Mouse (Mus musculus) cerebellum, adult 9-11 months (tissue): ENCODE measurements around the gene Amotl1.
"Not testable (repeated sequence)": the region's sequence is repeated elsewhere in the genome, so short reads cannot be mapped to it uniquely, and the experiment has no call there.

ENCODE experiments used
- DNase-seq: peaks from one replicate; pipeline ENCODE4 v3.0.0; 2022

Amotl1 gene

DNA sequence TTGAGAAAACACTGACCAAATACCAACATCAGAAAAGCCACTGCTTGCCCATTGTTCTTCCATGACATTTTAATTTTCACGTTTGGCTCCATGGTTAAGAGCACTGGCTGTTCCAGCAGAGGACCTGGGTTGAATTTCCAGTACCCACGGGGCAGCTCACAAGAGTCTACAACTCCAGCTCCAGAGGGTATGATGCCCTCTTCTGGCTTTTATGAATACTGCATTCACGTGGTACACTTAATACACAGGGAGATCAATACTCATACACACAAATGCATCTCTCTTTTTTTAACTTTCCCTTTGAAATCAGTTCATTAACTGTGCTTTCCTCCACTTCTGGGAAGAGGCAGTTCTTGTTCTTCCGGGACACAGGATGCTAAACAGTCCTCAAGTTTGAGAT is 41.4 kb downstream of the Amotl1 start:
- no peak for DNase-seq

DNA sequence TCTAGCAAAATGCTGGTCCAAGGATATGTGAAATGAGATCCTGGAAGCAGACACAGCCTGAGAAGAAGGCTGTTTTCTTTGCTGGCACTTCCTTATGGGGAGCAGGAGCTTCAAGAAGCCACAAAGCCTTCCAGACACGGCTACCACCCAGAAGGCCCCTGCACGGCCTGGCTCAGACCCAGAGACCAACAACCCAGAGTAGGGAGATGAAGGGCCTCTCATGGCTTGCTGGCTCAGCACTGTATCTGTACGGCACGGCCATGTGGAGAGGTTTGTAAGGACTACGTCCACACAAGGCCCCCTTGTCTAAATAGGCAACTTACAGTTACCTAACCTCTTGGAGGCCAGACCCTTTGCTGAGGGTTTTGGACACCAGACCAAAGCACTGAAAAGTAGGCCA is 45.1 kb downstream of the Amotl1 start:
- DNase-seq, result no peak

DNA sequence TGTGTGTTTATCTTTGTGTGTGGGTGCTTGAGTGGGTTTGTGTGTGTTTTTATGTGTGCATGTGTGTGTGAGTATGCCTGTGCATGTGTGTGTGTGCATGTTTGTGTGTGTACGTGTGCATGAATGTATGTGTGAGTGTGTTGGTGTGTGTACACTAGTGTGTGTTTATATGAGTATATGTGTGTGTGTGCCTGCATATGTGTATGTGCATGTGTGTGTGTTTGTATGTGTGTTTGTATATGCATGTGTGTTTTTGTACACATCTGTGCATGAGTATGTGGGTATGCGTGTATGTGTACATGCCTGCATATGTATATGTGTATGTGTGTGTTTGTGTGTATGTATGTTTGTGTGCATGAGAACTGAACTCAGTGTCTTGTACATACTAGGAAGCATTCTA is 46.7 kb downstream of the Amotl1 start:
- no peak for DNase-seq

DNA sequence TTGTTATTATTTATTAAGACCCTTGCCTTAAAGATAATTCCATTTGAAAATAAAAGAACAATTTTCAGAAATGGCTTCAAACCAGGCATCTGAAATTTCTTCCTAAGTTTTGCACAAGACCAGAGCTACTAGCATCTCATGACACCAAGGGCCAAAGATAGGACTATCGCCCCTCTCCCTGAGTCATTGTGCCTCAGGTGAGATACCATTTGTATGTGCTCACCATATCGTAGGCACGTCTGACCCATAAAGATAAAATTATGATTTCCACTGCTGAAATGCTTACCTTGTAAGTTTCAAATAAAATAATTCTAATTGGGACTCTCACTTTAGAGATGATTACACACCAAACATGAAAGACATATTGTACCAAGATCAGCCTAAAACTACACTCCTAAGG is 47.4 kb downstream of the Amotl1 start:
- DNase-seq, result no peak

DNA sequence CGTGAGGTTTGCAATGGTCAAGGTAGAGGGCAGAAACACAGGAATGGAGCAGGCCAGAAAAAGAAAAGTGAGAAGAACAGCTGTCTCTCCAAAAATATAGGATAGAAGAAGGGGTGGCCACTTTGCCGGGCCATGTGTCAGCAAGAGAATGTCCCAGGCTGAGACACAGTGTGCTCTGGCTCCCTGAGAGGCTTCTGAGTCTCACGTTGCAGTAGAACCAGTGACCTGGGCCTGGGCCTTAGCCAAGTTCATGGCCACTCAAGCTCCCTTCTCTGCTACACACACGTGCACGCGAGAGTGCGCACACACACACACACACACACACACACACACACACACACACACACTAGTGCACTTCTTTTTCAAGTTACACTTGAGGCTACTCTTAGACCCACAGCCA is 48.0 kb downstream of the Amotl1 start:
- DNase-seq, result no peak

GRCm38 (mm10) chr9:14596427-14596826 is 48.4 kb downstream of the Amotl1 start:
- DNase-seq, result no peak

- DNase-seq, result no peak
Observed at GRCm38 (mm10) chr9:14595893-14596292, 49.0 kb downstream of the Amotl1 start.

DNA sequence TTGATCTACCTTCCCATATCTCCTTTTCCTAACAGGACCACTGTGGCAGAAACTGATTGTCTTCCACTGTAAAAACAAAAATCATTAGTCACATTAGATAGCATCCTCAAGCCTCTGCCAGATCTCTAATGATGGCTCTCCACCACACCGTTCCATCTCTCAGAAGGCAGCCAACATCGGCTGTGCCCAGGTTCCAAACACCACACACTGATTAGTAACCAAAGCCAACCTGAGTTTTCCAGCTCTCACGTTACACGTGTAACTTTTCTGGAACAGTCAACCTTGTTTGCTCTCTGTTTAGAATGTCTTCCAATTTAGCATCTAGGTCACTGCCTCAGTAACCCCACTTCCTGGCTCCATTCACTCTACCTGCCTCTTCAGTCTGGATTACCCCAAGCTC is 51.0 kb downstream of the Amotl1 start:
- DNase-seq, result no peak

GRCm38 (mm10) chr9:14590666-14591065 is 54.2 kb downstream of the Amotl1 start:
- DNase-seq, result no peak

DNA sequence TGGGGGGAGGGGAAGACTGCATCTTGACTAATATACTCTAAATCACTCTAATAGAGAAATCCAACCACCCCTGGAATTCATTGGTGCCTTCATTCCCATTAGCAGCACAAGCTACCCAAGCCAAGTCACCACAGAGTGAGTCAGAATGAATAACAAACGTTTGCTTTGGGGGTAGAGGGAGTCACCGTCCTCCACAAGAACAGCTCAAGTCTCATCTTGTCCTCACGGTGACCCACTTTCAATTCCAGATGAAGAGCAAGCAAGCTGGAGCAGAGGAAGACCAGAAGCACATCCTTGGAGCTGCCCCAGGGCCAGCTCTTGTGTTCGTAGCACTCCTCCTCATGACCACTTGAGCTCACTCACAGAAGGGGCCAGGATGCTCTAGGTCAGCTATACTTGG is 56.2 kb downstream of the Amotl1 start:
- DNase-seq, result no peak

- no peak for DNase-seq
Observed at GRCm38 (mm10) chr9:14585702-14586101, 59.2 kb downstream of the Amotl1 start.

DNA sequence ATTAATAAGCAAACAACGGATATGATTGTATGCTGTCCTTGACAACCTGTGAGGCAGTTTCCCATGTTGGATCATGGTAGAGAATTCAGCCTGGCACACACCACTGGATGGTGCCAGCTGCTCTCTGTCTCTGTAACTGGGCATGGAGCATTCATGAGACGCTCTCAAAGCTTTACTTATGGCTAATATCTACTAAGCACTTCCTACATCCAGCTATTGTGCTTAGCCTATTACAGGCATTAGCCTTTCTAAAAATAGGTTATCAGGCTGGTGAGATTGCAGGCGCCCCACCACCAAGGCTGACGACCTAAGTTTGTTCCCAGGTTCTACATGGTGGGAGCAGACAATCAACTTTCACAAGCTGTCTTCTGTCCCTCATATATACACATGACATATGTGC is 65.9 kb downstream of the Amotl1 start:
- no peak for DNase-seq

- DNase-seq, result not testable (repeated sequence)
Observed at GRCm38 (mm10) chr9:14576359-14576758, 68.5 kb downstream of the Amotl1 start.

- peak; percentile 28 for DNase-seq
Observed at GRCm38 (mm10) chr9:14574760-14575399, 70.0 kb downstream of the Amotl1 start.

DNA sequence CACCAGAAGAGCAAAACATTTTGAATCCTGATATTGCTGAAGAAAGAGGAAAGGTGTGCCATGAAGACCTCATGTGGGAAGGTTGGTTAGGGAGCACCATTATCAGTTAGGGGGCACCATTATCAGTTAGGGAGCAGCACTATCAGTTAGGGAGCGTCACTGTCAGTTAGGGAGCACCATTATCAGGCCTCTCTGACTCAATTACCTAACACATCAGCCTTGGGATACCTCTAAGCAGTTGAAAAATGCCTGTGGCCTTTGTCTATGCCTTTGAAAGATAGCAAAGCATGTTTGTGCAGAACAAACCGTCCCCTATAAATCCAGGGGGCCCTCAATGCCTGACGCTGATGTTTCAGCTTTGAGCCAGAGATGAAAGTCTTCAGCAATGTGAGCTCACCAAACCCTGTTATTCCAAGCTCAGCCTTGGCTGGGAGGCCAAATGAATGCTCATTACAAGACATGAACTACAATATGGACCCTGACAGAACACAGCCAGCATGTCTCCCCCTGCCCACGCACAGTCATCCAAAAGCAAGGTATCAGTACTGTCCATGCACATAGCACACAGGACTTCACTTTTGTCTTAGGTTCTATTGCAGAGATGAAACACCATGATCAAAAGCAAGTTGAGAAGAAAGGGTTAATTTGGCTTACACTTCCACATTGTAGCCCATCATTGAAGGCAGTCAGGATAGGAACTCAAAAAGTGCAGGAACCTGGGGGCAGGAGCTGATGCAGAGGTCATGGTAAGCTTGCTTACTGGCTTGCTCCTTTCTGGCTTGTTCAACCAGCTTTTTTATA is 75.5 kb downstream of the Amotl1 start:
- no peak for DNase-seq

GRCm38 (mm10) chr9:14568487-14568886 is 76.4 kb downstream of the Amotl1 start:
- no peak for DNase-seq

GRCm38 (mm10) chr9:14564486-14564885 is 80.4 kb downstream of the Amotl1 start:
- no peak for DNase-seq

GRCm38 (mm10) chr9:14563351-14563750 is 81.5 kb downstream of the Amotl1 start:
- DNase-seq, result no peak

DNA sequence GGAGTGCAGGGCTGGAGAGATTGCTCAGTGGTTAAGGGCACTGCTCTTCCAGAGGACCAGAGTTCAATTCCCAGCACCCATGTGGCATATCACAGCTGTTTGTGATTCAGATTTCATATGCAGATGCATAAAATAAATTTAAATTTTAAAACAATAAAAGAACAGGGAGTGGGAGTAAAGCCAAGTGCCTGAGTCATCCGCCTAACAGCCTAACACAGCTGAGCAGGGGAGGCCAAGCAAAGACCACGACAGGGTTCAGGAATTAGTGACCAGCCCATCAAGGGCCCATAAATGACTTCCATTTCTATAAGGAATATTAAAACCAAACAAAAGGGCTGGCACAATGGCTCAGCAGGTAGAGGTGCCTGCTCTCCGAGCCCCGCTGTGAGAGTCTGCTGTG is 84.3 kb downstream of the Amotl1 start:
- no peak for DNase-seq

DNA sequence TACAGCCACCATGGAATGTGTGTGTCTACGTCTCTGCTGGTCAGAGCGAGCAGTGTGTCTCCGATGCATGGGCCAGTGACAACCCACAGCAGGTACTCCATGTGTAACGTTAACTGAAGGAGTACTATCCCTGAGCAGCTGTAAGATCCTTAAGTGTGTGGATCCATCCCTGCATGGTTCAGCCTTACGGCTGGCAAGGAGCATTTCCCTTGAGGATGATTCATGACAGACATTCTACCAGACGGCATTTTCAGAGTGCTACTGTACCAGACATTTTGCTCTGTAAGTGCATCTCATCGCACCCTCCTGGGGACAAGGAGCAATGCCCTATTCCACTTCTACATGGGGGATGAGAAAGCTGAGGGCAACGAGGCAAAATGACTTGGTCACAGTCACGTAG is 84.9 kb downstream of the Amotl1 start:
- no peak for DNase-seq

DNA sequence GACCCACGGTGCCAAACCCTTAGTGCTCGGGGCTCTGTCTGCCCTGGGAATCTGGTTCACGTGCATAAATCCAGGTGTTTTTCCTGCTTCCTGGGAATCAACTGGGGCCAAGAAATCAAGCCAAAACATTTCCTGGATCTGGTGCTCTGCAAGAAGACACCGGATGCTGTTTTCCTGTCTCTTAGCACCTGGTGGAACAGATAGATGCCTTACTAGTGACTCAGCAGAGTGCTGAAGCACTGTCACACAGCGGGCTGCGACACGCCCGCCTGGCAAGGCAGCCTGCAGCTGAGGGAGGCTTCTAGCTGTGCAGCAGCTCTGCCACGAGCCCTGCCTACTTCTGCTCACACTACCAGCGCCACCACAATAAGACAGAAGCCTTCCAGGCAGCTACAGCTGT is 85.4 kb downstream of the Amotl1 start:
- no peak for DNase-seq

DNA sequence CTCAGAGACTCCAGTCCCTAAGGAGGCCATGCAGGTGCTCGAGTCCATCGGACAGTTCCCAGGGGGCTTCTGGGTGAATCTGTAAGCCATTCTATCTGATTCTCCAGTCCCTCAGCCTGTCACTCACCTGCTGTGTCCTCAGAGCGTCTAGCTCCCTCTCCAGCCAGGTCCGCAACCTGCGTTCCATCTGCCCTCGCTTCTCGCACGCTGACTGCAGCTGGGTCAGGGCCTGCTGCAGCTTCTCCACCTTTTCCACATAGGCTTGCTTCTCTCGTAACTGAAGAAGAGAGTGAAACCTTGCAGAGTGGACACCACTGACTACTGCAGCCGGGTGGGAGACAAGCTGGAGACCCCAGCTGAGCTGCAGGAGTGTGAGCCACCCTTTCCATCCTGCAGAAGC is 86.5 kb downstream of the Amotl1 start:
- no peak for DNase-seq

DNA sequence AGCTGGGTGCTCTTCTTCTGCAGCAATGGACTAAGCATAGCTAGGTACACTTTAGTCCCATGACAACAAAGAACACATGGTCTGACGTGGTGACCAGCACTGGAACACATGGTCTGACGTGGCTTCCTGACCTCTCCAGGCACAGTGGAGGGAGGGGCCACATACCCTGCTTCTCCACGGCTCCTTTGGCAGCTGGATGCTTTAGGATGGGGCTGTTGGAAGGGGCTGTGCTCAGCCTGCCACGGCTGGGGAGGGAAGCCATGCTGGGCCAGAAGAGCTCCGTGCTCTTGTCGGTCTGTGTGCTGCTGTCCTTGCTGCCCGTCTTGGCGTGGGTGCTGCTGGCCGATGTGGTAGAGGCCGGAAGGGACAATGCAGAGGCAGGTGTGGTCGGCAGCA is 96.5 kb downstream of the Amotl1 start:
- DNase-seq, result no peak

- DNase-seq, result no peak
Observed at GRCm38 (mm10) chr9:14547584-14548365, 97.1 kb downstream of the Amotl1 start.
